Mouse (Mus musculus): ENCODE measurements around the gene Trpc4ap.

DNA sequence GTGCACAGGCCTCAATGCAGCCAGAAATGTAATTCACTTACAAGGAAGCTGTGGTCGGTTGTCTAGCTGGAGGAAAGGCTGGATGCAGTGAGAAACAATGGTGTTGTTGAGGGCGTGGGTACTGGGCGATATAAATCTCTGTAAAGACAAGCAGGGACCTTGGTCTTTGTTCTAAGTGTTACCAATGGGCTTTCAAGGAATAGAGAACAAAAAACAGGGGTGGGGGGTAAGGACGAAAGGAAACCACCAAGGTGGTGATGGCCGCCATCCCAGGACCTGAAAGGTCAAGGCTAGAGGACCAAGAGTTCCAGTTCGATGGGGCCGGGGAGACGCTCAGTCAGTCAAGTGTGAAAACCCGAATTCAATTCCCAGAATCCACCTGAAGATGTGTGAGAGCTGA is 45.6 kb upstream of the Trpc4ap start:
- TF ChIP-seq CTCF (IDR thresholded peaks at IDR 0.05; ENCODE audit: extremely low read depth, insufficient read length, insufficient replicate concordance, low read depth, low read length) (no peak), POLR2A (IDR thresholded peaks at IDR 0.05; ENCODE audit: low read depth, low read length) (no peak)
